ENCODE assay signal across 25 mouse cellular contexts in the genomic region with DNA sequence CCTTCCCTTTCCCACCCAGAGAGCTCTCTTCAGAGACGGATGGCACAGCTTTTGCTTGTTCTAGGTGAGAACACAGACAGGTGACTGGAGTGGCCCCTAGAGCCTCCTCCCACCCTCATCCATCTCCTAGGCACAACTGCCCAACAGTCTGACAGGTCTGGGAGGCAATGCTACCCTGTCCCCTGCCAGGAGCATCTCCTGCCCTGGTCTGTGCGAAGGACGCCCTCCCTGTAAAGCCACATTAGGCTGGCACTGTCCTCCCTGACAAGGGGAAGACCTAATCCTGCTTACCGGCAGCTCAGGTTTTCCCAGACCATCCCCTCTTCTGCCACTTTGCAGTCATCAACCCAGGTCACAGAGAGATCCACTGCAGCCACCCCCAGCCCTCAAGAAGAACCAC.
DNase-seq lines count a peak whose midpoint lies in the region; ATAC-seq lines count a peak whose summit lies in the region.
"Had no signal": no experiment of that assay in that cellular context is flagged by ENCODE, and none has a peak within 500 bp of the region (broad histone marks: within the 10 kb centered on the region; RNA-seq: fewer than 3 reads in every experiment).

No protein-coding gene starts in this region.

- H3K27ac ChIP-seq in midbrain, embryonic 11.5 days (ENCODE audit: low read depth, low read length), result peak overlapping the region; percentile 40; the same call in 1 of the 2 replicates
- no peak overlapping the region for H3K27ac ChIP-seq in midbrain, embryonic 15.5 days
- peak overlapping the region; percentile 56; the same call in 1 of the 2 replicates for H3K27ac ChIP-seq in hindbrain, embryonic 15.5 days (replicated peaks)
- peak overlapping the region; percentile 68 for H3K27ac ChIP-seq in neural tube, embryonic 12.5 days
- H3K27ac ChIP-seq in embryonic facial prominence, embryonic 10.5 days (replicated peaks), result no peak overlapping the region
- H3K27ac ChIP-seq: embryonic facial prominence, embryonic 13.5 days; forebrain, embryonic 13.5 days; gastrocnemius, adult 2 months; limb, embryonic 10.5 days; liver, embryonic 15.5 days; stomach, postnatal 0 days had no signal

- no peak overlapping the region for H3K4me2 ChIP-seq in midbrain, embryonic 11.5 days
- no peak overlapping the region for H3K4me2 ChIP-seq in midbrain, embryonic 15.5 days
- no peak overlapping the region for H3K4me2 ChIP-seq in hindbrain, embryonic 15.5 days
- peak overlapping the region; percentile 33 for H3K4me2 ChIP-seq in neural tube, embryonic 12.5 days (replicated peaks)
- H3K4me2 ChIP-seq: embryonic facial prominence, embryonic 13.5 days; forebrain, embryonic 13.5 days; liver, embryonic 15.5 days had no signal

- no peaks in the 10 kb centered on the region for H3K9me3 ChIP-seq in midbrain, embryonic 11.5 days (ENCODE audit: control insufficient read depth, low read length)
- no peaks in the 10 kb centered on the region for H3K9me3 ChIP-seq in midbrain, embryonic 15.5 days
- H3K9me3 ChIP-seq in hindbrain, embryonic 15.5 days, result no peaks in the 10 kb centered on the region
- H3K9me3 ChIP-seq in neural tube, embryonic 12.5 days, result no peaks in the 10 kb centered on the region
- no peaks in the 10 kb centered on the region for H3K9me3 ChIP-seq in embryonic facial prominence, embryonic 10.5 days
- H3K9me3 ChIP-seq: embryonic facial prominence, embryonic 13.5 days; forebrain, embryonic 13.5 days; limb, embryonic 10.5 days; liver, embryonic 15.5 days had no signal

- WGBS in midbrain, embryonic 11.5 days, result 75% methylated on average over 4 of the region's 4 CpGs
- 76% methylated on average over 4 of the region's 4 CpGs for WGBS in midbrain, embryonic 15.5 days
- WGBS in hindbrain, embryonic 15.5 days, result 75% methylated on average over 4 of the region's 4 CpGs
- 61% methylated on average over 4 of the region's 4 CpGs for WGBS in neural tube, embryonic 12.5 days
- WGBS in embryonic facial prominence, embryonic 10.5 days, result 62% methylated on average over 4 of the region's 4 CpGs

- H3K4me1 ChIP-seq in midbrain, embryonic 11.5 days (ENCODE audit: control insufficient read depth, insufficient read depth, low read length), result peaks cover 2% of the 10 kb centered on the region; the same call in 1 of the 2 replicates
- peaks cover 14% of the 10 kb centered on the region for H3K4me1 ChIP-seq in midbrain, embryonic 15.5 days
- peaks cover 31% of the 10 kb centered on the region for H3K4me1 ChIP-seq in hindbrain, embryonic 15.5 days (replicated peaks)
- peaks cover 24% of the 10 kb centered on the region for H3K4me1 ChIP-seq in neural tube, embryonic 12.5 days
- peaks cover 10% of the 10 kb centered on the region for H3K4me1 ChIP-seq in embryonic facial prominence, embryonic 10.5 days
- H3K4me1 ChIP-seq: embryonic facial prominence, embryonic 13.5 days; forebrain, embryonic 13.5 days; liver, embryonic 15.5 days had no signal

- no peaks in the 10 kb centered on the region for H3K36me3 ChIP-seq in midbrain, embryonic 11.5 days (ENCODE audit: control insufficient read depth, insufficient read depth, low read length)
- no peaks in the 10 kb centered on the region for H3K36me3 ChIP-seq in midbrain, embryonic 15.5 days (replicated peaks)
- H3K36me3 ChIP-seq in hindbrain, embryonic 15.5 days, result no peaks in the 10 kb centered on the region
- H3K36me3 ChIP-seq in neural tube, embryonic 12.5 days, result no peaks in the 10 kb centered on the region
- H3K36me3 ChIP-seq in embryonic facial prominence, embryonic 10.5 days (replicated peaks), result no peaks in the 10 kb centered on the region
- H3K36me3 ChIP-seq: embryonic facial prominence, embryonic 13.5 days; G1E; limb, embryonic 10.5 days; liver, embryonic 15.5 days had no signal

- H3K4me3 ChIP-seq in midbrain, embryonic 11.5 days (ENCODE audit: low read depth, low read length), result no peak overlapping the region
- no peak overlapping the region for H3K4me3 ChIP-seq in midbrain, embryonic 15.5 days
- no peak overlapping the region for H3K4me3 ChIP-seq in hindbrain, embryonic 15.5 days
- H3K4me3 ChIP-seq in neural tube, embryonic 12.5 days, result no peak overlapping the region
- H3K4me3 ChIP-seq in embryonic facial prominence, embryonic 10.5 days, result no peak overlapping the region
- H3K4me3 ChIP-seq: embryonic facial prominence, embryonic 13.5 days; erythroblast, embryonic 14.5 days; forebrain, embryonic 13.5 days; gastrocnemius, adult 2 months; limb, embryonic 10.5 days; liver, embryonic 15.5 days had no signal

- DNase-seq in midbrain, embryonic 11.5 days (ENCODE audit: low spot score, missing footprints), result peak; percentile 82
- no peak for DNase-seq in embryonic facial prominence, embryonic 10.5 days (ENCODE audit: low spot score)
- no peak for DNase-seq in urinary bladder, postnatal 4 days (ENCODE audit: low spot score in 2 of 2)
- DNase-seq: adrenal gland, postnatal 36 days; cerebellum, adult 11-12 months; cerebellum, postnatal 14 days; gastrocnemius, adult 2 months; kidney, adult 8-10 months; kidney, postnatal 14 days; liver; lung, postnatal 4 days; thymus, adult 2 months; thymus, postnatal 4 days had no signal

- no peak for ATAC-seq in midbrain, embryonic 11.5 days (ENCODE audit: low FRiP score)
- ATAC-seq in midbrain, embryonic 15.5 days (replicated peaks), result no peak
- no peak for ATAC-seq in hindbrain, embryonic 15.5 days (ENCODE audit: low FRiP score, low read depth)
- peak; percentile 41; the same call in 1 of the 2 replicates for ATAC-seq in neural tube, embryonic 12.5 days (ENCODE audit: low FRiP score, low read depth)
- no peak; the same call in 1 of the 2 replicates for ATAC-seq in cerebellum, adult (ENCODE audit: insufficient number of reproducible peaks, low FRiP score, low TSS enrichment)
- ATAC-seq: forebrain, embryonic 13.5 days; Patski had no signal

- H3K27me3 ChIP-seq in midbrain, embryonic 11.5 days (ENCODE audit: control insufficient read depth, insufficient read depth, low read length), result no peaks in the 10 kb centered on the region
- H3K27me3 ChIP-seq in midbrain, embryonic 15.5 days (replicated peaks), result no peaks in the 10 kb centered on the region
- no peaks in the 10 kb centered on the region for H3K27me3 ChIP-seq in hindbrain, embryonic 15.5 days
- no peaks in the 10 kb centered on the region for H3K27me3 ChIP-seq in neural tube, embryonic 12.5 days (replicated peaks)
- no peaks in the 10 kb centered on the region; the same call in 1 of the 2 replicates for H3K27me3 ChIP-seq in embryonic facial prominence, embryonic 10.5 days (replicated peaks; ENCODE audit: low read depth, poor library complexity, severe bottlenecking)
- H3K27me3 ChIP-seq: embryonic facial prominence, embryonic 13.5 days; forebrain, embryonic 13.5 days; liver, embryonic 15.5 days; Patski had no signal

- no peak overlapping the region for H3K9ac ChIP-seq in midbrain, embryonic 11.5 days (ENCODE audit: low read length)
- no peak overlapping the region for H3K9ac ChIP-seq in midbrain, embryonic 15.5 days
- no peak overlapping the region for H3K9ac ChIP-seq in hindbrain, embryonic 15.5 days
- H3K9ac ChIP-seq in neural tube, embryonic 12.5 days, result no peak overlapping the region
- H3K9ac ChIP-seq: embryonic facial prominence, embryonic 13.5 days; forebrain, embryonic 13.5 days; liver, embryonic 15.5 days had no signal

Comparison
In these comparisons a context has a peak if more than half of its experiments do, and no peak if none do; other contexts are left out.
1. H3K27ac ChIP-seq: peak in midbrain, embryonic 11.5 days (single experiment), hindbrain, embryonic 15.5 days (single experiment) and neural tube, embryonic 12.5 days (single experiment); none in midbrain, embryonic 15.5 days (single experiment) and embryonic facial prominence, embryonic 10.5 days (single experiment).